Mouse (Mus musculus) ES-E14 (cell line): ENCODE results near the gene Mc1r.

ENCODE experiments used
- CHD2 ChIP-seq: IDR thresholded peaks from 2 replicates; pipeline ENCODE4 v1.6.1; 2014; ENCODE audit warnings: mild to moderate bottlenecking, low read depth, low read length, inconsistent platforms
- MAFK ChIP-seq: IDR thresholded peaks from 2 replicates; pipeline ENCODE4 v1.6.1; 2014; ENCODE audit warnings: mild to moderate bottlenecking, low read depth, low read length, inconsistent platforms; ENCODE audit not compliant: insufficient read depth
- ZC3H11A ChIP-seq: IDR thresholded peaks from 2 replicates; pipeline ENCODE4 v1.6.1; 2012; ENCODE audit warnings: low read depth, mild to moderate bottlenecking, inconsistent platforms, low read length, borderline replicate concordance

GRCm38 (mm10) chr8:123443576-123443921 lies 36.6 kb downstream of the Mc1r start:
- TF ChIP-seq CHD2 (no peak), ZC3H11A (no peak), MAFK (no peak)
